Comparison of ENCODE assay signal across 9 mouse cellular contexts in the genomic region with DNA sequence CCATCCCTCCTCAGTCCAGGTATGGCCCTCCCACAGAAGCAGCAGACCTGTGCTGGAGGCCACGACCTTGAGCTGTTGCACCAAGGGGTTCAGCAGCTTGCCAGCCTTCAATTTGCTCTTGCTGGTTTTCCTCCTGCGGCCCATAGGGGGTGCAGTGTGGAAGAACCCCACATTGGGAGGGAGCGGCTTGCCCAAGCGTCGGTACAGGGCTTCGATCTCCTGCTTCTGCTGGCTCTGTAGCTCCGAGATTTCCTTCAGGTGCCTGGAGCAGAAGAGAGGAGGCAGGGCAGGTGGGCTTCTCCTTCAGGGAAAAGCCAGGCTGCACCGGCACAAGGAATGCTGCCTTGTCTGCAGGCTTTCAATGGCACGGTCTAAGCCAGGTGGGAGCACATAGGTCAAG.
DNase-seq lines count a peak whose midpoint lies in the region; ATAC-seq and TF ChIP-seq lines count a peak whose summit lies in the region.
"Had no signal": no experiment of that assay in that cellular context is flagged by ENCODE, and none has a peak within 500 bp of the region (broad histone marks: within the 10 kb centered on the region; RNA-seq: fewer than 3 reads in every experiment).

No protein-coding gene starts in this region.

- no peaks in the 10 kb centered on the region for H3K36me3 ChIP-seq in kidney, postnatal 0 days (ENCODE audit: insufficient read depth, low read length)

- no peak overlapping the region for H3K27ac ChIP-seq in kidney, postnatal 0 days
- H3K27ac ChIP-seq: macrophage had no signal

- no peaks in the 10 kb centered on the region for H3K27me3 ChIP-seq in kidney, postnatal 0 days (ENCODE audit: insufficient read depth, low read length)

- H3K4me3 ChIP-seq in kidney, postnatal 0 days (replicated peaks; ENCODE audit: low read depth, low read length), result no peak overlapping the region

- H3K4me1 ChIP-seq in kidney, postnatal 0 days (replicated peaks; ENCODE audit: insufficient read depth, low read length), result no peaks in the 10 kb centered on the region

- H3K9me3 ChIP-seq in kidney, postnatal 0 days (replicated peaks; ENCODE audit: low read length), result no peaks in the 10 kb centered on the region

- no peak overlapping the region for H3K9ac ChIP-seq in kidney, postnatal 0 days (ENCODE audit: low read depth, low read length)

- peak; percentile 57 for TF ChIP-seq CTCF in kidney, postnatal 0 days (IDR thresholded peaks at IDR 0.05; ENCODE audit: low read depth)

- ATAC-seq in kidney, postnatal 0 days (replicated peaks; ENCODE audit: low FRiP score, low read depth), result no peak
- peak; percentile 63 for ATAC-seq in megakaryocyte progenitor cell, adult 5-6 weeks (replicated peaks; ENCODE audit: poor library complexity)

- 44% methylated on average over 9 of the region's 9 CpGs for WGBS in kidney, postnatal 0 days

- no peak overlapping the region for H3K4me2 ChIP-seq in kidney, postnatal 0 days (ENCODE audit: low read length)

- peak; percentile 20 to 58 for DNase-seq in adrenal gland, adult (ENCODE audit: inconsistent age in 2 of 2, low spot score in 1 of 2)
- no peak for DNase-seq in adrenal gland, adult 8-10 months
- DNase-seq in kidney, postnatal 0 days (ENCODE audit: low spot score), result peak; percentile 23
- DNase-seq in kidney, adult 8-10 months, result no peak
- peak; percentile 28 for DNase-seq in ZHBTc4 (ENCODE audit: low read depth, low spot score)
- no peak for DNase-seq in frontal cortex, postnatal 14 days (ENCODE audit: low spot score in 2 of 2)
- DNase-seq in c-Kit-positive CD71-positive TER-119-positive erythroid progenitor cells, embryonic 14.5 days (ENCODE audit: low spot score), result no peak

Comparison
In these comparisons a context has a peak if more than half of its experiments do, and no peak if none do; other contexts are left out.
1. DNase-seq: peak in adrenal gland, adult (2 of 2), kidney, postnatal 0 days (single experiment) and ZHBTc4 (single experiment); none in adrenal gland, adult 8-10 months (single experiment), kidney, adult 8-10 months (0 of 2), frontal cortex, postnatal 14 days (0 of 2) and c-Kit-positive CD71-positive TER-119-positive erythroid progenitor cells, embryonic 14.5 days (single experiment).